Mouse (Mus musculus): ENCODE measurements around the gene Glra1.

DNA sequence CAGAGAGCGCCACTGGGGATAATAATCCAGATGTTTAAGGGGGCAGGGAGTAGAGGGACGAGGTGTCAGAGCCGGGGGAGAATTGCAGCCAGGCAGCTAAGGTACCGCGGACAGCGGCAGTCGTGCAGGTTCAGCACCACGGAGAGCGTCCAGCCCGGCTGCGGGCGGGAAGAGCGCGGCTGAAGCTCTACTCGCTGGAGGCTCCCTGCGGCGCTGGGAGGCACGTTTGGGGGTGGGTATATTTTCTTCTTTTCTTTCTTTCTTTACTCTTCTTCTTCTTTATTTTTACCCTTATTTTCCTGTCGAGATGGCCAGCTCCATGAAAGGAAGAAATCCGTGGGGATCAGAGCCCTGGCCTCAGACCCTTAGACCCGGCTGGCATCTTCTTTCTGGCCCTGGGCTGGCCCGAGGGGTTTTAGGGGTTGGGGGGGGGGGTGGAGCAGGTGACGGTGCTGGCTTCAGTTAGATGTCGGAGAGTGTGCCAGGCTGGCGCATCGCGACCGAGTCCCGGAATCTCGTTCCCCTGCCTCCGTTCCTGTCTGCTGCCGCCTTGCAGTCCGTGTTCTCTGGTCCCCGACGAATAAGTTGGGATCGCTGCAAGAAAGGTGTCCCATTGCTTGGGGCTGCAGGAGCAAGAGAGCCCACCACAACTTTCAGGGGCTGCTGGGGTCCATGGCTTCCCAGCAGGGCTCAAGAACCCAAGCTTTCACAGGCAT lies at the start of gene Glra1:
- TF ChIP-seq EP300 (IDR thresholded peaks at IDR 0.05; ENCODE audit: insufficient read depth, low read depth, low read length) (0 out of 2 replicates have a peak, but pooled peaks have one; percentile 47), CTCF (IDR thresholded peaks at IDR 0.05) (no peak), POLR2A (IDR thresholded peaks at IDR 0.05; ENCODE audit: insufficient read depth, low read depth, low read length) (no peak)
